Mouse (Mus musculus): ENCODE measurements around the gene Agap1.

Agap1 gene

DNA sequence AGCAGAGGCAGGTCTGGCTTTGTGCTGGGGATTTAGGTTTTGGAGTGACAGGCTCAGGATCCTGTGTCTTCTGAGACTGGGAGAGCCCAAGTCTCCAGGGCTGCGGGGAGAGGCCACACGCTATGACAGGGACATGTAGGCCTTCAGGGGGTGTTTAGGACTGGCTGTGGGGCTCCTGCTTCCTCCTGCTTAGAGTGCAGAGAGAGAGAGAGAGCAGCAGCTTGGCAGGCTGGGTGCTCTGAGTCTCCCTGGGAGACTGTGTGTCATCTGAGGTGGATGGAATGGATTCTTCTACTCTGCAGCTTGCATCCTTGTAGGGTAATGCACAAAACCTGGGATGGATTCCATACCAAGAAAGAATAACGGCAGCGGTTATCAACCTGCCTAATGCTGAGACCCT is 122.4 kb downstream of the Agap1 start:
- DNase-seq (ENCODE audit: low spot score in 2 of 2): peak; percentile 58 to 72

DNA sequence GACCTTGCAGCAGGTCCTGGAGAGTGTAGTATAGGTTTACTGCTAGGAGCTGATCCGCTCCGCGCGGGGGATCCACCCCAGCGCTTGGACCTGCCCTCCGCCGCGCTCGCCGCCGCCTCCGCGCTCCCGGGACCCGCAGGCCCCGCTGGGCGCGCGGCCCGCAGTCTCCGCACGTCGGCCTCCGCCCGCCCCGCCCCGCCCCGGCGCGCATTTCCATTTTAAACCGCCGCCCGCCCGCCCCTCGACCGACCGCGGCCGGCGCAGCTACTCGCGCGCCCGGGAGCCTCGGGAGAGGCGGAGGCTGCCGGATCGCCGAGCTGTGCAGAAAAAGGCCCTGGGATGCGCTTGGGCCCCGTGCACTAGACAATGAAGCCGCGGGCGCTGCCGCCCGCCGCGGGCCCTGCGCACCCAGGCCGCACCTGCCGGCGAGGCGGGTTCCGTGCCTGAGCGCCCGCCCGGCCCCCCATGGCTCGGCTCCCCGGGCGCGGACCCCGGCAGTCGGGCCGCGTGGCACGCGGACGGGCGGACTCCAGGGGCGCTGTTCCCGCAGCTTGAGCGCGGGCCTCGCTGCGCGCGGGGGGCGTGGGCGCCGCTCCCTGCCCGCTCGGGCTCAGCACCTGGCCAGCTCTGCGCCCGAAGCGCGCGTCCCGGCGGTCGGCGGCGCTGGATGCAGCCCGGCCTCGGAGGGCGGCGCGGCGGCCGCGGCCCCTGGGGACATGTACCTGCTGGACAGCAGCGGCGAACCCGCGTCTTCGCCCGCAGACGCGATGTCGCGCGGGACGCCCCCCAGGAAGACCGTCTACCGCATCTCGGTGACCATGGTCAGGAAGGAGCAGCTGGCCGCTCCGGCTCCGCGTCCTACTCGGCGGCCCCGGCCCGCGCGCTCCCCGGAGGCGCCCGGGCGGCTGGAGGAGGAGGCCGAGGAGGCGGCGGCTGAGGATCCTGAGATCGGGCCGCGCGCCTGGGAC is 125.7 kb downstream of the Agap1 start:
- peak; percentile 80 to 87 for DNase-seq (ENCODE audit: low spot score in 2 of 2)

DNA sequence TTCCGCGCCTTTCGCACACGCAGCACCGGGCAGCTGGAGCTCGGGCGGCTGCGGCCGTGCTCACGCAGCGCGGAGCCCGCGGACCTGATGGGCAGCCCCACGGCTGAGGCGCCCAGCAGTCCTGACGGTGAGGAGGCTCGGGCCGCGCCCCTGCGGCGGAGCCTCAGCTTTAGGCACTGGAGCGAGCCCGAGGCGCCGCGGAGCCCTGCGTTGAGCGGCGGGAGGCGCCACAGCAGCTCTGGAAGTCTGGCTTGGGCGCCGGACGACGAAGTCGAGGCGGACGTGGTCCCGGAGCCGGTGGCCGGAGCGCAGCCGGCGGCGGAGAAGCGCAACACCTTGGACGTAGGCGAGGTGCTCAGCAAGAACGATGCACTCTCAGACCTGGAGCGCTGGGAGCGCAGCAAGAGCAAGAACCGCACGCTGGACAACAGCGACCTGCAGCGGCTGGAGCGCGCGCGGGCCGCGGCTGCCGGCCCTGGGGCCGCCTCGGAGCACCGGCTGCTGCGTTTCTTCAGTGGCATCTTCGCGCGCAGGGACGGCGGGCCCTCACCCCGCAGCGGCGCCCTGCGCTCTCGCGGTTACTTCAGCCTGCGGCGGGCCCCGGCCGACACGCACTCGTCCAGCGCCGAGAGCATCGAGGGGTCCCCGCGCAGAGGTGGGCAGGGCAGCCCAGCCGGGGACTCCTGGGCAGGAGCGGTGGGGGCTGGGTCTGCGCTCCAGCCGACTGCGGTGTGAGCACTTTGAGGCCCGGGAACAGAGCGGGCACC is 126.6 kb downstream of the Agap1 start:
- peak in 1 of 2 experiments; percentile 38 for DNase-seq (ENCODE audit: low spot score in 2 of 2)

DNA sequence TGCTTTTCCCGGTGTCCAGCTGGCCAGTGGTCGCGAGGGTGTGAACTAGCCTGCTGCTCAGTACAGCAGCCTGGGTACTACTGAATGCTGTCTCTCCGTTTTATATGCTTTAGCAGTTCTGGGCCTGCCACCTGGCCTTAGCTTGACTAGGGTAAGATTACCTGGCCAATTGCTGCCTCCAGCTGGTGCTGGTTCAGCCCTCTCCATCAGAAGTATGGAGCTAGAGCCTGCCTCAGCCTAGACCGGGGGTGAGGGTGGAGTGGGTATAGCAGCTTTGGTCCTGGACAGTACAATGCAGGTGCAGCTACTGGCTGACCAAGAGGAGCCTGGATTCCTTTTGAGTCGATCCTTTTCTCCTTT is 127.1 kb downstream of the Agap1 start:
- DNase-seq (ENCODE audit: low spot score in 2 of 2): no peak

DNA sequence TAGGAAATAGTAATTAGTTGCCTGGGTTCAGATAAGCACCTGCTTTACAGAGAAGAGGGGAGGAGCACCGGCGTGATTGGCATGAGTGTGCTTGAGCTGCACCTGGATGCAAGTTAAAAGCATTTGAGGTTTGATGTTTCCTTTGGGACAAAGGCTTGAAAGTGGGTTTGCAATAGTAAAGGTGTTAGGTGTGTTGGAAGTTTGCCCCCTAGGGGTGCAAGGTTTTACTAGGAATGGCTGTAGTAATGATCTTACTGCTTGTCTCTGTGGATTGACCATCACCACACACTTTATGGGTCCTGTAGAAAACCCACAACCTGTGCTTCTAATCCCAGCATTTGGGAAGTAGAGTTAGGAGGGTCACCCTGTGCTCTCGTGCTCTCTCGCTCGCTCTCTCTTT is 128.8 kb downstream of the Agap1 start:
- no peak for DNase-seq (ENCODE audit: low spot score in 2 of 2)

DNA sequence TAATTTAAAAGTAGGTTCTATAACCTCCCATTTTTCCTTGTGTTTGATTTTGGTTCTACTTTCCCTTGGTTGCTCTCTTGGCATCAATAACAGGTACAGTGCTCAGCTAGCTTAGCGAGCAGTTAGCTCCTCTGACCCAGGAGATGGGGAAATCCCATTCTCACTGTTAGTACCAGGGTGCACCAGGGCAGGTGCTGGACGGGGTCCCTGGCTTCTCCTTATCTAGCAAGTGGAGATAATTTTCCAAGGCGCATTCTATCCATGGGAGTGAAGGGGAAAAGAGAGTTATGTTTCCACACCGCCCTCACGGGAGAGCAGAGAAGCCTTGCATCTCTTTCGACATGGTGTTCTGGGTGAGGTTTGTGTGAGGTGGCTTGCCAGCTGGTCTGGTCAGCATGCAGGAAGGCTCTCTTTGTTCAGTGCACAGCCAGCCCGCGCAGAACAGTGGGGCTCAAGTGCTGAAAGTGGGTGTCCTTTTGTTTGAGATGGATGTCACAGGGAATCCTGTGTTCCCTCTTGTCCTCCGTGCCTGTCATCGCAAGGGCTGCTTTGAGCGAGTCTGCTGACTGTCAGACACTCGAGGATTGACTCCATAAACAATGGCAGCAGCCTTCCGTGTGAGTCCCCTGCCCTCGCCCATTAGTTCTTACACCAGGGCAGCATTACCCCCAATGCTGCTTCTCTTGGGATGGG is 132.5 kb downstream of the Agap1 start:
- DNase-seq (ENCODE audit: low spot score in 2 of 2): no peak

DNA sequence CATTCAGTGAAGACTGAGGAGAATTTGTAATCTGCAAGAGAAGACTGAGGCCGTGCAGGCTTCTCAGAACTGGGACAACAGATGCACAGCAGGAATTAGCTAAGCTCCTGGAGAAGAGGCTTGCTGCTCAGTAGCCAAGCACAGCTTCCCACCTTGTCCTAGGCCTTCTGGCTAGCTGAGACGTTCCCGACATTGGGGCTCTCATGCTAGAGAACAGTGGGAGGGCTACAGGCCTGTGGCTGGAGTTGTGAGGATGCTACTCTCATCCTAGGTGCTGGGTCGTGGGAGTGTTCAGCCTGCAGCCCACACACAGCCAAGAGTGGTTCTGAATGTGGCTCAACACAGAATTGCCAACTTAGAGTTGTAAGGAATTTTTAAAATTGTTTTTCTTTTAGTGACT is 133.5 kb downstream of the Agap1 start:
- peak; percentile 54 to 65 for DNase-seq (ENCODE audit: low spot score in 2 of 2)

DNA sequence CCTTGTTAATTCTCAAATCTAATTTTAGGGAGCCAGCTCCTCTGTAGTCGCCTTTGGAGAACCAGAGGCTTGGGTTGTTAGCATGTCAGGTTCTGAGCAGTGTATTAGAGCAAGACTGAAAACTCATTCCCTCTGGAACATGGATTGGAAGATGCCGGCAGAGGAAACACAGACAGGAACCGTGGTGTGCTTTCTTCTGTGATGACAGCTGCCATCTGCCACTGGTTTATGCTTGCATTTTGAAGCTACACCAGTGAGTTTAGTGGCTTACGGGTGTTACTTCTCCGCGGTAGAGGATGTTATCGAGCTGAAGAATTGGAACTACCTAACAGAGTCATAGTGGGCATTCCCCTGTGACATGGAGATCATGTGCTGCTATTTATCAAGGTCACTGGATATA is 136.4 kb downstream of the Agap1 start:
- peak in 1 of 2 experiments; percentile 23 for DNase-seq (ENCODE audit: low spot score in 2 of 2)

DNA sequence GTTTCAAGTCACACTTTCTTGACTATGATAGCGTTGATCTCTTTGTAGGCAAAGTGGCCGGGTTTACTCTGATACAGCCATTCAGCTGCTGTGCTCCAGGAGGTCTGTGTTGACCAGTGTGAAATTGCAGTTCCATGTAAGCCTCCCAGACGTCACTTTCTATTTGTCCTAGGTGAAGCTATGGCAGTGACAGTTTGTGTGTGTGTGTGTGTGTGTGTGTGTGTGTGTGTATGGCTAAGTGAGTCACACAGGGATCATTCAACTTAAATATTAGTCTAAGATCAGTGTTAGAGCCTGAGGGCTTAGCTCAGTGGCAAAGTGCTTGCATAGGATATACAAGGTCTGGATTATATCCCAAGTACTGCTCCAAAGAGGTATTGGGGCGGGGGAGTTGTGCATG is 138.6 kb downstream of the Agap1 start:
- DNase-seq (ENCODE audit: low spot score in 2 of 2): no peak

DNA sequence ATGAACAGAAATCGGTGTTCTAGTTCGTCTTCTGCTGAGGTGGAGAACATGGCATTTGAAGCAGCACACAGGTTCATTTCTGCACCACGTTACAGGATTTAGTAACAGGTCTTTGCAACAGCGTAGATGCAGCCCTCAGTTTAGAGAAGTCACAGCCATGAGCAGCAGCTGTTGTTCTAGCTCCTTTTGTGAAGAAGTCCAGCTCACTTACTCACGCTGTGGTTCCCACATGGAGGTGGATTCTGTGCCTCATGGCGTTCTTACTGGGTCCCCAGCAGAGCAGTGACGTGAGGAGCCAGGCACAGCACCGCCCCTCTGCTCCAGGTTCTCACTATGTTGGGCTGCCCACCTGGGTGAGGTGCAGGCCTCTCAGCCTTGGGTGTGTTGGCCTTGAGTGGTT is 140.4 kb downstream of the Agap1 start:
- peak in 1 of 2 experiments; percentile 47 for DNase-seq (ENCODE audit: low spot score in 2 of 2)

DNA sequence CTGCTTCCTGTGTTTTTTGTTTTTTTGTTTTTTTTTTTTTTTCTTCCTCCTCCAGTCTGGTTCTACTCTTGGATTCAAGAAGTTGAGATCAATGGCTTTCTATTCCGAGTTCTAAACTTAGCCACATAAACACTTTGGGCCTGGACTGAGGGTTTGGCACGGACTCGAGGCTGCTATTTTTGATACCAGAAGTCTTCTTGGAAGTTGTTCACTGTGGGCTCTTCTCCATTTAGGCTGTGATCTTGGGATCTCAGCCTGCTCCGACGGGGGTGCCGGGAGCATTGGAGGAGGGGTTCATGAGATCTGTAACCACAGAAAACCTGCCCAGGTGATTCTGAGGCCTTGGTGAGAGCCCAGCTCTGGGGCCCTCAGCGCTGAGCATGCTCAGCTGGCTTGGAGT is 140.8 kb downstream of the Agap1 start:
- DNase-seq (ENCODE audit: low spot score in 2 of 2): peak in 1 of 2 experiments; percentile 38

DNA sequence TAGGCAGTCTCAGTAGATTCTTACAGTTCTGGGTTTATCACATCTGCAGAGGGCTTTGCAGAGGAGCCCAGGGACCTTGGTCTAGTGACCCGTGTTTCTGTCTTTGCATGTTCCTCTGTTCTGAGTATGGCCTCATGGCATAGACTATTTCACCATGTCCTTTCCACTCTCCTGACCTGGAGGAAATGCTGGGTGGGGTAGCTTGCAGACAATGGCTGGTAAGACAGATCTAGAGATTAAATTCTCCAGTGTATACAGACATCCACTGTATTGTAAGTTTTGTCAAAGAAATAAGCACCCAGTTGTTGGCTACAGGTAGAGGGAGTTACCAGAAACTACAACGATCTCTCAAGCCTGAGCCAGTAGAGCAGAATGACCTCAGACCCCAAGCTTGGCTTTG is 141.6 kb downstream of the Agap1 start:
- no peak for DNase-seq (ENCODE audit: low spot score in 2 of 2)

DNA sequence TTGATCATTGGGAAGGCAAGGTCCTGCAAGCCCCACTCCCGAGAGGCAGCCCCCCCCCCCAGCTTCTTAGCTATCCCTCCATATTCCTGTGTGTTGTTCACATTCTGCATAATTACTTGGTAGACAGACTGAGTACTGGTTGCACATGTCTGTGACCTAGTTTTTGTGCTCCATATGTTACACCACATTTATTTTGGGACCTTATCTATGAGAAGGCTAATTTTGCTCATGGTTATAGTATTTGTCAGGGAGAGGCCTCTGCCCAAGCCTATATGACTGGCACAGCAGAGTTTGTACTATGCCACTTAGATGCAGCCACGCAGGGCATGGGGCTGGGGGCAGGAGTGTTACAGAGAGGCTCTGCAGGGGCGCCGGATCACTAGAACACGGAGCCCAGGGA is 144.3 kb downstream of the Agap1 start:
- no peak for DNase-seq (ENCODE audit: low spot score in 2 of 2)

DNA sequence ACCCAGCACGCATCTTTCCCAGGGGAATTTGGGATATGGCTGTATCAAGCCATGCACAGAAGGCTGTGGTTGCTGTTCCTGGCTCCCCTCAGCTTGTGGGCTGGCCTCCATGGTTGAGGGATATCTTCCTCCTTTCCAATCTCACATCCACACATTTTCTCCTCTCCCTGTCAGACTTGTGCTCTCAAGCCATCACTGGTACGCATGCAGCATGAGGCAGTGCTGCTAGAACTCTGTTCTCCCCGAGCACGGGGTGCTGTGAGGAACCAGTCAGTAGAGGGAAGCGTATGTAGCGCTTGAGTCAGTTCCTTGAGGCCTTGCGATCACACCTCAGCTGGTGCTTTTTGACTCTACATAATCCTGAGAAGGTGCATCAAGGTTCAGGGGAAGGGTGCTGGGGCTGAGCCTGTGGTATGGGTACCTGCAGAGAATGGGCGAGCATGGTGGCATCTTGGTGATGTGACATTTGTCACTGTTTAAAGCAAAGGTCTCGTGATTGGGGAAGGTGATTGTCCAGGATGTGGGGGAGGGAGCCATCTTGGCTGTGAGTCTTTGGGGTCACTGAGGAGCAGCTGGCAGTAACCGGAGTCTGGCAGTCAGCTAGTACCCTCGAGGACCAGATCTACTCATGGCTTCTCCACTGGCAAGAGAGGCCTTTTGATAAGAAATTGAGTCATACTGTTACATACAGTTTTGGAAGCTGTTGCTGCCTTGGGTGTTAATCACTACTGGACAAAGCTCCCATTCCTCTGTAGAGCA is 145.6 kb downstream of the Agap1 start:
- DNase-seq (ENCODE audit: low spot score in 2 of 2): peak in 1 of 2 experiments; percentile 38

DNA sequence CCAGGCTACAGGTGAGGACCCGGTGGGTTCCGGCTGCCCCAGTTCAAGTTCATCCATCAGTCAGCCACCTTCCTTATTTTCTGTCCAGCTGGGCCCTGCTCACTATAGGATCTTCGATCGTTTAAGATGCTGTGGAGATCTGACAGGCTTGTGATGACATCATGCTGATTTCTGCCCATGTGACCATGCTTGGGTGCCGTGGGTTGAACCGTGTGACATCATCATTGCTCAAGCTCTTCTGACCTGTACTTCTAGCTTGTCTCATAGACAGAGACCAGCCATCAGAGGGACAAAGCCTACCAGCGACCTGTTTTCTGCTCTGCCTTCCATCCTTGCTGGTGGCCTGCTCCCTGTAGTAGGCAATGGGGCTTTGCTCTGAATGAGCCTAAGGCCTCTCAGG is 146.7 kb downstream of the Agap1 start:
- DNase-seq (ENCODE audit: low spot score in 2 of 2): no peak

DNA sequence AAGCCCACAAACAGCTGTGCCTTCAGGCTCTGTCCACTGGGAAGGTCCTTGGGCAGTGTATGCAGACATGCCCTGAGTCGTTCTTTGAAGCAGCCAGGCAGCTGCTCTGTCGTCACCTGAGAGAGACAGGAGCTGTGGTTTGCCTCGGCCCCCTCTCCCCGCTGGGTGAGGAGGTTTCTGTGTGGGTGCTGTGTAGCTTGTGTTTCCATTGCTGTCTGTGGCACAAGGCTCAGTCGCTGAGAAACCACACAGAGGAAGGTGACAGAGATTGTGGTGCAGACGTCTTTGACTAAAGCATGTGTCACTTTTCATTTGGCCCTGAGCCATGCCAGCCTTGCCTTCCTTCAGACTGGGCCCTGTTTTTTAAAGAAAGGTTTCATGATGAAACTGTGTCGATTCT is 148.3 kb downstream of the Agap1 start:
- peak in 1 of 2 experiments; percentile 68 for DNase-seq (ENCODE audit: low spot score in 2 of 2)

DNA sequence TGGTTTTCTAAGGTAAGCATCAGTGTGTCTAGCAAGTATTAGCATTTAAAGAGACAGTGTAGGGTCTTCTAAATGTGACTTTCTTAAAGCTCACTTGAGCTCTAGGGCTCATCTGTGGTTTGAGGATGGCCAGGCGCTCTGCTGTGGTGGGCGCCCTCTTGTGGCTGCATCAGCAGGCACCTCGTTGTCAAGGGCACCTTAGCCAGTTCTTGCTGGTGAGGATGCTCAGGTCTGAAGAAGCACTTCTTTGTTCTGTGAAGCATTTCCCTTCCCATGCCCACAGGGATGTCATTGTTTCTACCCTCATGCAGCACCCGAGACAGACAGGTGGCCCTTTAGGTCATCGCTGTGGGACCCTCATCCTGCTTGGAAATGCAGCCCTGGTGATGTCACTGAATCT is 152.0 kb downstream of the Agap1 start:
- peak; percentile 60 to 79 for DNase-seq (ENCODE audit: low spot score in 2 of 2)

DNA sequence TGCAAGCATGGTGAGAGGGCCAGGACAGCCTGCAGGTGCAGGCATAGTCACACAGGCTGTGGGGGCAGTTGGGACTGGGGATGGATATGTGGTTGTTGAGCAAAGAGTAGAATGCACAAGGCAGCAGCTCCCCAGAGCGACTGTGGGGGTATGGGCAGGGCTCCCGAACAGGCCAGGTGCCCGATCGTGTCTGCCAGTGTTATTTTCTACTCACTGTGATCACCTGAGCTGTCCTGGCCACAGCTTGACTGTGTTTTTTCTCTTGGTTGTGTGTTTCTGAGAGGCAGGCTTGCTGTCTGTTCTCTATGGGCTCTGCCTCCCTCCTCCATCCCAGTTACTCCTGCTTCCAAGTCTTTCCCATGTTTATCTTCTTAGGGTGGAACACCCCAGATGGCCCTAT is 154.2 kb downstream of the Agap1 start:
- DNase-seq (ENCODE audit: low spot score in 2 of 2): no peak

DNA sequence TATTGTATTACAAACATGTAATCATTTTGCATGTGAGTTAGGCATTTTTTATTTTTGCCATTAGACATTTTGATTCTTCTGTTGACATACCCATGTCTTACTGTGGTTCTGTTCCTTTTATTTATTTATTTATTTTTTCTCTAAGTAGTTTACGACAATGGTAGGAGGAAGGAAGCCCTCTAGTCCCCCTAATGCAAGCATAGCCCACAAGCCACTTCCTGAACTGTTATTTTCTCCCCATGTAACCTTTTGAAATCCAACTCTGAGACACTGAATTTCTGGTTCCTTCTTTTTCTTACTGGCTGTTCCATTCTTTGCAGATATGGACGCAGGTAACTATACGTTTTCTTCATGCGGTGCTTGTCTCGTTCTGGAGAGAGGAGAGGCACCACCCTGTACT is 155.4 kb downstream of the Agap1 start:
- no peak for DNase-seq (ENCODE audit: low spot score in 2 of 2)

DNA sequence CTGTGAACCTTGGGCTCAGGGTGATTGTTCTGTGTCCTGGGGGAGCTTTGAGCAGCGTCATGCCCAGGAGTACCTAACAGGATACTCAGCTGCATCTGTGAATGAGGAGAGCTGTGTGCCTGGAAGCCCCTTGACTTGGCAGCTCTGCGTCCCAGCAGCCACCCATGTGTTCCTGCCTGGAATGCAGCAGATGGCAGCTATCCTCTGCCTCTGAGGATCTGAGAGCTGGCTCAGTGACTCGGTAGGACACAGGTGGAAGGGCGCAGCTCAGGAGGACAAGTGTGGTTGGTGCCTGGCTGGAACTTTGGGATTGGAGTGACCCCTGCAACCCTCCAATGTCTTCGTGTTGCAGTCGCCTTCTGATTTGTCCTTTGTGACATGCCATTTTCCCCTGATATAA is 156.9 kb downstream of the Agap1 start:
- DNase-seq (ENCODE audit: low spot score in 2 of 2): no peak

DNA sequence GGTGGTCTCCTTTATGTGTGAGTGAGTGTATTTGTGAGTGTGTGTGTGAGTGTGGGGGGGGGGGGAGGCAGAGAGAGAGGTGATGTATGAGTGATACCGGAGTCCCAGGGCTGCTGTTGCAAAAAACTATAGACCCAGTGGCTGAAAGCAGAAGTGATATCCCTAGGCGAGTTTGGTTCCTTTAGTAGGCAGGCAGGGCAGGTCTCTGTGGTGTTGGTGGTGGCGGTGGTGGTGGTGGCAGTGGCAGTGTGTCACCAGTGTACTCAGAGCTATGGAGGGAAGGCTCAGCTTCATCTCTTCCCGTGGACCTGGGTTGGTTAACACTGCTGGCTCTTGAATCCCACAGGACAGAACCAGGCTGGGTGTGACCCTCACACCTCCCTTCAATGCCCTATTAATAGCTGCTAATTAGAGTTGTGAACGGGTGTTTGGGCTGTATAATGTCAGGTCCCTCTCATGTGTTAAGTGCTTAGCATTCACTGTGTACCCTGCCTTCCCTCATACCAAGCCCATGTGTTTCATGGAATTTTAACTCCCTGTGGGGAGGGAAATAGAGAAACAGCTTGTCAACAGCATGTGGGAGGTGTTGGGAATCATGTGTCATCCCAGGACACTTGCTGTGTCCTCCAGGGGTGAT is 158.7 kb downstream of the Agap1 start:
- no peak for DNase-seq (ENCODE audit: low spot score in 2 of 2)

Data from frontal cortex, postnatal 36 days (tissue).